Mouse (Mus musculus) c-Kit-negative CD71-positive TER-119-positive erythroid progenitor cells, embryonic 14.5 days (primary cell): ENCODE data around the gene Dock2.
"Not testable (repeated sequence)": the region's sequence is repeated elsewhere in the genome, so short reads cannot be mapped to it uniquely, and the experiment has no call there.

ENCODE experiments used
- DNase-seq: peaks from one replicate; pipeline ENCODE4 v3.0.0-alpha.2; 2013; ENCODE audit warnings: low read depth, low spot score

The Dock2 gene

DNA sequence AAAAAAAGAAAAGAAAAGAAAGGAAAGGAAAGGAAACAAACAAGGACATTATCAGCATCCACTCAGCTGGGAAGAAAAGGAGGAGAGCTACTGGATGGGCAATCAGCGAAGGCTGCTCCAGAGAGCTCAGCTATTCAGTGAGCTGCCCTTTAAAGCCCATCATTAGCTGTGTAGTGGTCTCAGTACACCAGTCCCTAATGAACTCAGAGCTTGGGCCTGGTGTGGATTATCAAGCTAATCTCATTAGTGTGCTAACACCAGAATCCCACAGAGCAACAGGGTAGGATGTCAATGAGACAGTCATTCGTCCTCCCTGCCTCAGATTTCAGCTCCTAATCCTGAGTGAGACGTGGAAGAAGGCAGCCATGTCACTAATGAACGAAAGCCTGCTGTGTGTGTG lies 493.4 kb downstream of the Dock2 start:
- no peak for DNase-seq

- DNase-seq = no peak
Measured at GRCm38 (mm10) chr11:34284124-34284808, 499.4 kb downstream of the Dock2 start.

- no peak for DNase-seq
Measured at GRCm38 (mm10) chr11:34277047-34277445, 506.6 kb downstream of the Dock2 start.

GRCm38 (mm10) chr11:34276363-34277046 lies 507.2 kb downstream of the Dock2 start:
- no peak for DNase-seq

GRCm38 (mm10) chr11:34275941-34276340 lies 507.8 kb downstream of the Dock2 start:
- DNase-seq = no peak

DNA sequence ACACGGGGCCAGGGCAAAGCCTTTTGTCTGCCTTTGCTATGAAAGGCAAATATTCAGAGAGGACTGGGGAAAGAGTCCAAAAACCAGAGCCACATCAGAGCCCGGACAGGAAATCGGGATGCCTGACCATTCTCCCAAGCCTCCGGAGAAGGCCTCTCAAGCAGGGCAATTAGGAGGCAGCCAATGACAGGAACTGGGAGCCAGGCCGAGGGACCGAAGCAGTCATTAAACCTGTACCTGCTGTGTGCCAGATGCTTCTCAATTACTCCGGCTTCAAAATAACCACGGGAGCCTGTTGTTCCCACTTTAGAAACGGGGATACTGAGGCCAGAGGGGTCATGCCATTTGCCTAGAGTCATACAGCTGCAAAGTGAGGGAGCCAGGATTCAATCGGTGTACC lies 511.7 kb downstream of the Dock2 start:
- DNase-seq = no peak

- DNase-seq = no peak
Measured at GRCm38 (mm10) chr11:34264099-34264498, 519.6 kb downstream of the Dock2 start.

GRCm38 (mm10) chr11:34258849-34259469 lies 524.7 kb downstream of the Dock2 start:
- no peak for DNase-seq

DNA sequence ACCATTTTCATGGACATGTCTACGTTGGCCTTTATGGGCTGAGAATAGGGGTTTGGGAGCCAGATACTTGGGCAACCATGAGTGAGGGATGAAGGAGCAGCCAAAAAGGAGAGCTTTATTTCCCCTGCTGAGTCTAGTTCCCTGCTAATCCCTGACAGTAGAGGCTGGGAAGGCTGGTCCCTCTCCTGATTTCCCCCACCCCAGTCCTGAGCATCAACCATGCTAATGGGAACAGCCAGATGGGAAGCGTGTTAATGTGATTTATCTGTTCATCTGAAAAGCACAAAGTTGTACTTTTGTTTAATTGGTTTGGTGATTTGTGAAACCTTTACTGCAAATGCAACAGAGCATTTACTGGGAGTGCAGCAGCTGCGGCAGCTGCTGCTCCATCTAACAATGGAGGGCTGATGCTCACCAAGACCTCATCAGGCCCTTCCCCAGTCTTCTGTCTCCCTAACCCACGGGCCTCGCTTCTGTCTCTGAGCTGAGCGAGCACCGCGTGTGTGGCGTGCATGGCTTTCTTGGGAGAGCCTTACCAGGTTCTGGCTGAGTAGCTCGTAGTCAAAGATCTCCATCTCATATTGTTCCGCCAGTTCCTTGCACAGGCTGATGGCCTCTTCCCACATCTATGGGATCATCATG lies 526.0 kb downstream of the Dock2 start:
- DNase-seq = no peak

GRCm38 (mm10) chr11:34242979-34243378 lies 540.7 kb downstream of the Dock2 start:
- no peak for DNase-seq

DNA sequence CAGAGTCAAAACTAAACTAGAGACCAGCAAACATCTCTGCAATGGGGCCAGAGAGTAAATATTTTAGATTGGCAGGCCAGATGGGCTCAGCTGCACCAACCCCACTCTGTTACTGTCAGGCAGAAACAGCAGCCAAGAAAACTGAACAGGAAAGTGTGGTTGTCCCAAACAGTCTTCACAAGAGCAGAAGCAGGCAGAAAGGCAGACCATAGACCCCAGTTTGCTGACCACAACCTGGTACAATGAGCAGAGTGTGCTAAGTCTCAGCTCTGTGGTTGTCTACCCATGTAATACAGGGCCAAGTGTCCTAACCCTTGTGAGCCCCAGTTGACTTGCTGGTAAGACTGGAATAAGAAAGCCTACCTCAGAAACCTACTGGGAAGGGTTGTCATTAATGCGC lies 543.4 kb downstream of the Dock2 start:
- DNase-seq = no peak

GRCm38 (mm10) chr11:34239691-34240090 lies 544.0 kb downstream of the Dock2 start:
- DNase-seq = no peak

GRCm38 (mm10) chr11:34236885-34237284 lies 546.8 kb downstream of the Dock2 start:
- no peak for DNase-seq

DNA sequence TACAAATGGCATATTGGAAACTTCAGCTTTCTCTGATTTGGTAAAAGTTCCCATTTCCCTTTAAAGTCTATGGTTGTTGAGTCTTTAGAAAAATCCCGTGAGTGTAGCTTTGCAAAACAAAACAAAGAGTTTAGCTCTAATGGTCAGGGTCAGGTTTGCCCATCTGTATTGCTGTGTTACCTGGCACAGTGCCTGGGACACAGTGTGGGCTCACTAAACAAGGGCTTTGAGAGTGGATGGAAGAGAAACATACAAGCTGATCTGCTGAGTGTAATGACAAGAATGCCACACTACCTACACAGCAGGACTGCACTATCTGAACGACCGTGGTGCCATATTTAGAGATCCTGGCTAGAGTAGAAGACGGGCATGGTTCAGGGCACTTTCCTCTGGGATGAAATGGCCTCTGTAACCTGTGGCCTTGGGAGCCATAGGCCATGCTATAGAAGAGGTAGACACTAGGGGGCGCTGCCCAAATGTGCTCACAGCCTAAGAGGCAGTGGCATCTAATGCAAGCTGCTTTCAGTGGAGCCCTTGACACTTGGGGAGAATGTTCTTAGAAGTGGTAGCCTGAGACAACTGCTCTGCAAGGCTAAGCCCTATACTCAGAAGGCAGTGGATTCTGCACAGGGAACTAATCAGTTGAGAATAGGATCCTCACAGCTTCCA lies 547.5 kb downstream of the Dock2 start:
- no peak for DNase-seq

DNA sequence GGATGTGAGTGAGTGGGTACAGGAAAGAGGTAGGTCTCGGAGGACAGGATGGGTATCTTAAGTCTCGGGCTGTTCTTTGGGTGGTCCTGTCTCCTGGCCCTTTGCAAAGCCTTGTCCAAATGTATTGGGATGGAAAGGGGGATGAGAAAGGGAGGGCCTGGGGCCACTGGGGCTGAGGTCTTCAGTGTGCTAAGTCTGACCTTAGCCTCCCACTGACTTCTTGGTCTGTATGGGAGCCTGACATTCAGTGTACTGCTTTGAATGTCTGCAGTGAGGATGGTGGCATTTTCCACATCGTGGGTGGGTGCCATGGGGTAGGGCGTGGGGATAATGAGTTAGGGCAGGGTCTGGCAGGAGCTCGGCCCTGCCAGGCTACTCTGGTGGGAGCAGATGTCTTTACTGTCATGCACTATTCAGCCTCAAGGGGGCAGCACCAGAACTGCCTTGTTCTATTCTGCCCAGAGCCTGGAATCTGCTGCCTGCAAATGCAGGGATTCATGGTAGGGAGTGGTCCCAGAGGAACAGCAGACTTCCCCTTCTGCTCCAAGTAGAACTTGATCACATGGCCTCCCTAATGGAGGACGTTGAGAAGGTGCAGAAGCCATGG lies 554.8 kb downstream of the Dock2 start:
- DNase-seq = peak; percentile 11

DNA sequence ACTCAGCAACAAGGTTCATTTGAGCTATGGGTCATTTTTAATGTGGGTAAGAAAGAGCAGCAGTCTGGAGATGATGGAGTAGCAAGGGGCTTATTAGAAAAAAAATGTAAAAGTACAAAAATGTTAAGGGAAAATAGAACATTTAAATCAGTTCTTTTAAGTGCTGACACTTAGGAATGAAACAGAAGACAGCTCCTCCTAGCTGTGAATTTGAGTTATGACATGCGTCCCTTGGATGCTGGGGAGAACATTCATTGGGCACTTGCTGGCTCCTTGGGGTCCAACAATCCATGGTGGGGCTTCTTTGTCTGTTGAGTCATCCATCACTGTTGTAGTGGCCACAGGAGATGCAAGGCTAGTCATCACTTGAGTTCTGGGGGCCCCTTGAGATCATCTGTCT lies 556.5 kb downstream of the Dock2 start:
- no peak for DNase-seq

DNA sequence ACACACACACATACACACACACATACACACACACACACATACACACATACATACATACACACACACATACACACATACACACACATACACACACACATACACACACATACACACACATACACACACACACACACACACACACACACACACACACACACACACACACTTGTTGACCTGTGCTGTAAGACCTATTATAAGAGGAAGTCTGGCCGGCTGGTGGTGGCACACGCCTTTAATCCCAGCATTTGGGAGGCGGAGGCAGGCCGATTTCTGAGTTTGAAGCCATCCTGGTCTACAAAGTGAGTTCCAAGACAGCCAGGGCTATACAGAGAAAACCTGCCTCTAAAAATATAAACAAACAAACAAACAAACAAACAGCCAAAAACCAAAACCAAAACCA lies 563.1 kb downstream of the Dock2 start:
- not testable (repeated sequence) for DNase-seq

DNA sequence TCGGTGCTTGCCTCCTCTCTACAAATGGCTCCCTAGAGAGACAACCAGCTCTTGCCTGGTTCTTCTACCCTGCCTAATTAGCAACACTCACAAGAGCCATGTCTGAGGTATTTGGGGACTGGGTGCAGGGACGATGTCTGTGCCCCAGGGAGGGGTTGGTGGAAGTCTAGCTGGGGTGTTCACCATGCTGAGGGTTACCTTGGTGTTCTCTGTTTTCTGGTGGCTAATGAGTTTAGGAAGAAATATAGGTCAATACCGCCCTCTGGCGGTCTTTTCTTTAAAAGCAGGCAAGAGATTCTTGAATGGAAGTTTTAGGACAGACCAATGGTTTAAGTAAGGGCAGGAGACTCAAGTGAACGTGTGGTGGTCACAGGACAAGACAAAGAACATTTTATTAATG lies 570.8 kb downstream of the Dock2 start:
- DNase-seq = peak; percentile 16

- no peak for DNase-seq
Measured at GRCm38 (mm10) chr11:34207989-34208388, 575.7 kb downstream of the Dock2 start, which contains the start of gene Foxi1. TSS of gene Foxi1 (minus strand) at chr11:34208089.

GRCm38 (mm10) chr11:34202769-34203168 lies 580.9 kb downstream of the Dock2 start:
- DNase-seq = no peak

DNA sequence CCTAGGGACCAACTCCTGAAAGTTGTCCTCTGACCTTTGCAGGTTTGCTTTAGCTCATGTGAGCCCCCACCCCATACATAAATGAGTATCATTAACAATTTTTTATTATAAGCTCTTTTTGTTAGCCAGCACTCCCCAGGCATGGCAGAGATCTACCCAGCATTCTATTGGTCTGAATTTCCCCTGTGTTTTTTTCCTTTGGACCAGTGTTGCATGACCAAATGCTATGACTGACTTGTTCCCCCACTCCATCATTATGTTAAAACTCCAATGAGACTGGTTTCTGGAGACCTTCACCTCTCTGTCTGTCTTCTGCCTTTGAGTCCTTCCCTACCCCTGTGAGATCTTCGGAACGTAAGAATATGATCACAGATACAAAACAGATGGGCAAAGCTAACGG lies 588.5 kb downstream of the Dock2 start:
- DNase-seq = no peak
